Mouse (Mus musculus) G1E (cell line): ENCODE measurements around the gene Eml1. TPM values are rescaled to one million over a fixed set of nuclear protein-coding genes. Genes with fewer than 3 reads are reported as not detected.

Experiments
- ATAC-seq: 2 replicates; pipeline ENCODE4 v1.8.0; 2016; ENCODE audit warnings: mild to moderate bottlenecking; ENCODE audit not compliant: insufficient number of reproducible peaks, poor library complexity, low FRiP score, severe bottlenecking; ENCODE audit errors: extremely low read depth
- DNase-seq: peaks from one replicate; pipeline ENCODE4 v3.0.0; 2012; ENCODE audit warnings: low spot score
- H3K27me3 ChIP-seq: 2 replicates; pipeline ENCODE4 v1.6.1; 2012; ENCODE audit warnings: mild to moderate bottlenecking, low read length, inconsistent platforms; ENCODE audit not compliant: insufficient read depth
- H3K36me3 ChIP-seq: replicated peaks from 2 replicates; pipeline ENCODE3; 2012; ENCODE audit warnings: mild to moderate bottlenecking, inconsistent platforms
- H3K4me1 ChIP-seq: 2 replicates; pipeline ENCODE4 v1.6.1; 2012; ENCODE audit warnings: low read depth, low read length, inconsistent platforms, mixed read lengths; ENCODE audit not compliant: insufficient read depth
- H3K4me3 ChIP-seq: 2 replicates; pipeline ENCODE4 v1.5.1; 2012; ENCODE audit warnings: low read depth, mild to moderate bottlenecking, inconsistent platforms, low read length, moderate library complexity, mixed read lengths
- H3K9me3 ChIP-seq: replicated peaks from 2 replicates; pipeline ENCODE4 v1.6.1; 2012; ENCODE audit warnings: inconsistent platforms
- CTCF ChIP-seq: IDR thresholded peaks from 2 replicates; pipeline ENCODE4 v1.5.1; 2012; ENCODE audit warnings: low read depth, low read length, inconsistent platforms, mixed read lengths
- GATA1 ChIP-seq: IDR thresholded peaks from 2 replicates; pipeline ENCODE4 v1.6.1; 2012; ENCODE audit warnings: borderline replicate concordance, low read length, inconsistent platforms, mixed read lengths
- GATA2 ChIP-seq: IDR thresholded peaks from 2 replicates; pipeline ENCODE4 v1.6.1; 2012; ENCODE audit warnings: low read depth, low read length, inconsistent platforms, borderline replicate concordance
- POLR2AphosphoS5 ChIP-seq: IDR thresholded peaks from 2 replicates; pipeline ENCODE4 v1.6.1; 2012; ENCODE audit warnings: low read depth, low read length, inconsistent platforms; ENCODE audit not compliant: insufficient replicate concordance
- TAL1 ChIP-seq: conservative IDR thresholded peaks from 2 replicates; pipeline ENCODE4 v1.6.1; 2012; ENCODE audit warnings: low read depth, low read length, inconsistent platforms, mixed read lengths
- polyA plus RNA-seq: library from polyadenylated mRNA; stranded (reverse); fragments of >175 nt; gene quantifications from 2 replicates; pipeline ENCODE4 v1.2.3, GENCODE M21; 2012
- total RNA-seq, 2 experiments: library from RNA; stranded (forward) in 1 of 2; stranded (reverse) in 1 of 2; fragments of 200-1000 nt in 1 of 2; fragments of >200 nt in 1 of 2; fragmentation: Nextera tagmentation in 1 of 2; gene quantifications; 2 replicates each; pipeline ENCODE4 v1.2.3; 2014 to 2017

The Eml1 gene
- total and polyA plus RNA-seq, 3 experiments: 0.05 TPM; not detected in 2

GRCm38 (mm10) chr12:108554861-108555556 is 184.3 kb downstream of the Eml1 start:
- Histone ChIP-seq H3K4me1 (no peaks in the 10 kb centered on the region), H3K9me3 (peaks cover 62% of the 10 kb centered on the region), H3K36me3 (no peaks in the 10 kb centered on the region), H3K27me3 (no peaks in the 10 kb centered on the region), H3K4me3 (no peak overlapping the region)
- DNase-seq (no peak), ATAC-seq (no peak)
- no peak for TF ChIP-seq GATA1
- no peak for TF ChIP-seq CTCF
- no peak for TF ChIP-seq POLR2AphosphoS5
- no peak for TF ChIP-seq GATA2
- no peak for TF ChIP-seq TAL1

GRCm38 (mm10) chr12:108558194-108558593 is 187.4 kb downstream of the Eml1 start:
- Histone ChIP-seq H3K27me3 (no peaks in the 10 kb centered on the region), H3K9me3 (peaks cover 57% of the 10 kb centered on the region)
- no peak for TF ChIP-seq GATA2
- TF ChIP-seq POLR2AphosphoS5: no peak
- TF ChIP-seq GATA1: no peak
- no peak for TF ChIP-seq TAL1
- TF ChIP-seq CTCF: no peak

GRCm38 (mm10) chr12:108563238-108563637 is 192.5 kb downstream of the Eml1 start:
- H3K4me1 ChIP-seq: no peaks in the 10 kb centered on the region
- ATAC-seq (no peak), DNase-seq (no peak)
- no peak for TF ChIP-seq POLR2AphosphoS5
- TF ChIP-seq GATA1: no peak
- no peak for TF ChIP-seq GATA2
- no peak for TF ChIP-seq CTCF
- no peak for TF ChIP-seq TAL1
- no peaks in the 10 kb centered on the region for H3K36me3 ChIP-seq
- H3K27me3 ChIP-seq: no peaks in the 10 kb centered on the region
- peaks cover 57% of the 10 kb centered on the region for H3K9me3 ChIP-seq
- H3K4me3 ChIP-seq: no peak overlapping the region

More at GRCm38 (mm10) chr12:108558194-108558593, 187.4 kb downstream of the Eml1 start:
- DNase-seq (no peak), ATAC-seq (no peak)
- Histone ChIP-seq H3K4me1 (no peaks in the 10 kb centered on the region), H3K36me3 (no peaks in the 10 kb centered on the region), H3K4me3 (no peak overlapping the region)

- TF ChIP-seq GATA2 (no peak), POLR2AphosphoS5 (no peak), GATA1 (no peak), TAL1 (no peak), CTCF (no peak)
- H3K4me1 ChIP-seq: no peaks in the 10 kb centered on the region
- DNase-seq (no peak), ATAC-seq (no peak)
- no peak overlapping the region for H3K4me3 ChIP-seq
- no peaks in the 10 kb centered on the region for H3K36me3 ChIP-seq
- peaks cover 49% of the 10 kb centered on the region for H3K9me3 ChIP-seq
- no peaks in the 10 kb centered on the region for H3K27me3 ChIP-seq
Measured at GRCm38 (mm10) chr12:108564910-108565506, 194.3 kb downstream of the Eml1 start.

GRCm38 (mm10) chr12:108579156-108579871 is 208.6 kb downstream of the Eml1 start:
- peaks cover 45% of the 10 kb centered on the region for H3K9me3 ChIP-seq
- no peak for TF ChIP-seq POLR2AphosphoS5
- TF ChIP-seq CTCF: no peak
- TF ChIP-seq TAL1: no peak
- TF ChIP-seq GATA2: no peak
- TF ChIP-seq GATA1: no peak
- ATAC-seq: no peak
- H3K36me3 ChIP-seq: no peaks in the 10 kb centered on the region
- no peaks in the 10 kb centered on the region for H3K4me1 ChIP-seq
- no peaks in the 10 kb centered on the region for H3K27me3 ChIP-seq
- no peak for DNase-seq
- no peak overlapping the region for H3K4me3 ChIP-seq

- Histone ChIP-seq H3K4me1 (no peaks in the 10 kb centered on the region), H3K27me3 (no peaks in the 10 kb centered on the region), H3K4me3 (no peak overlapping the region), H3K9me3 (peaks cover 34% of the 10 kb centered on the region), H3K36me3 (no peaks in the 10 kb centered on the region)
- no peak for TF ChIP-seq GATA1
- no peak for TF ChIP-seq TAL1
- no peak for TF ChIP-seq CTCF
- TF ChIP-seq GATA2: no peak
- no peak for TF ChIP-seq POLR2AphosphoS5
- ATAC-seq (no peak), DNase-seq (no peak)
Measured at GRCm38 (mm10) chr12:108583775-108584174, 213.0 kb downstream of the Eml1 start.

Other genes with a start within 250 kb of the Eml1 start
- 84.2 and 95.0 TPM in 2 replicates for gene Setd3, start 191.6 kb upstream of the Eml1 start, total RNA-seq (2014; fragmentation: Nextera tagmentation)
- 107 and 114 TPM in 2 replicates for gene Setd3, start 191.6 kb upstream of the Eml1 start, total RNA-seq (2017)
- gene Setd3, start 191.6 kb upstream of the Eml1 start, polyA plus RNA-seq: 16.6 and 18.8 TPM in 2 replicates
- 214 and 263 TPM in 2 replicates for gene Ccnk, start 191.4 kb upstream of the Eml1 start, total RNA-seq (2014; fragmentation: Nextera tagmentation)
- 13.9 and 14.3 TPM in 2 replicates for gene Ccnk, start 191.4 kb upstream of the Eml1 start, total RNA-seq (2017)
- gene Ccnk, start 191.4 kb upstream of the Eml1 start, polyA plus RNA-seq: 206 and 220 TPM in 2 replicates
- not detected in 2 replicates for gene Ccdc85c, start 95.5 kb upstream of the Eml1 start, total RNA-seq (2014; fragmentation: Nextera tagmentation)
- 0.05 TPM in 1 of 2 replicates, not detected in the other for gene Ccdc85c, start 95.5 kb upstream of the Eml1 start, total RNA-seq (2017)
- gene Ccdc85c, start 95.5 kb upstream of the Eml1 start, polyA plus RNA-seq: not detected in 2 replicates
- gene Hhipl1, start 64.7 kb upstream of the Eml1 start, total RNA-seq (2014; fragmentation: Nextera tagmentation): not detected in 2 replicates
- 0.05 and 0.06 TPM in 2 replicates for gene Hhipl1, start 64.7 kb upstream of the Eml1 start, total RNA-seq (2017)
- gene Hhipl1, start 64.7 kb upstream of the Eml1 start, polyA plus RNA-seq: not detected in 2 replicates
- gene Cyp46a1, start 36.6 kb upstream of the Eml1 start, total RNA-seq (2014; fragmentation: Nextera tagmentation): not detected in 2 replicates
- gene Cyp46a1, start 36.6 kb upstream of the Eml1 start, total RNA-seq (2017): 0.23 and 0.55 TPM in 2 replicates
- gene Cyp46a1, start 36.6 kb upstream of the Eml1 start, polyA plus RNA-seq: not detected in 2 replicates
- not detected in 2 replicates for gene Evl, start 183.8 kb downstream of the Eml1 start, total RNA-seq (2014; fragmentation: Nextera tagmentation)
- 0.64 TPM in 1 of 2 replicates, not detected in the other for gene Evl, start 183.8 kb downstream of the Eml1 start, total RNA-seq (2017)
- not detected in 2 replicates for gene Evl, start 183.8 kb downstream of the Eml1 start, polyA plus RNA-seq